Mouse (Mus musculus): ENCODE results near the gene Kat6b. TPM values are rescaled to one million over a fixed set of nuclear protein-coding genes. Genes with fewer than 3 reads are reported as not detected.

Gene Kat6b
- polyA plus RNA-seq, 1 experiment, result 11.5 TPM

GRCm38 (mm10) chr14:21522312-21522978, 41.2 kb downstream of the Kat6b start:
- Histone ChIP-seq H3K4me1 (ENCODE audit: control insufficient read depth, insufficient read depth, low read length) (no peaks in the 10 kb centered on the region; the same call in 1 of the 2 replicates), H3K4me3 (replicated peaks; ENCODE audit: control insufficient read depth, low read depth, low read length) (no peak overlapping the region), H3K27ac (ENCODE audit: control insufficient read depth, insufficient read depth, low read depth, low read length, poor library complexity) (no peak overlapping the region)
- 89% methylated on average over 16 of the region's 16 CpGs for WGBS
- TF ChIP-seq POLR2A (IDR thresholded peaks at IDR 0.05; ENCODE audit: borderline replicate concordance, control insufficient read depth, low read depth, low read length) (no peak), CTCF (IDR thresholded peaks at IDR 0.05; ENCODE audit: control insufficient read depth, insufficient read depth, low read length) (no peak)

GRCm38 (mm10) chr14:21523234-21523633, 42.0 kb downstream of the Kat6b start:
- TF ChIP-seq POLR2A (IDR thresholded peaks at IDR 0.05; ENCODE audit: borderline replicate concordance, control insufficient read depth, low read depth, low read length) (no peak), CTCF (IDR thresholded peaks at IDR 0.05; ENCODE audit: control insufficient read depth, insufficient read depth, low read length) (no peak)
- WGBS, result 32% methylated on average over 9 of the region's 9 CpGs
- Histone ChIP-seq H3K4me1 (ENCODE audit: control insufficient read depth, insufficient read depth, low read length) (no peaks in the 10 kb centered on the region; the same call in 1 of the 2 replicates), H3K27ac (ENCODE audit: control insufficient read depth, insufficient read depth, low read depth, low read length, poor library complexity) (no peak overlapping the region), H3K4me3 (replicated peaks; ENCODE audit: control insufficient read depth, low read depth, low read length) (no peak overlapping the region)

DNA sequence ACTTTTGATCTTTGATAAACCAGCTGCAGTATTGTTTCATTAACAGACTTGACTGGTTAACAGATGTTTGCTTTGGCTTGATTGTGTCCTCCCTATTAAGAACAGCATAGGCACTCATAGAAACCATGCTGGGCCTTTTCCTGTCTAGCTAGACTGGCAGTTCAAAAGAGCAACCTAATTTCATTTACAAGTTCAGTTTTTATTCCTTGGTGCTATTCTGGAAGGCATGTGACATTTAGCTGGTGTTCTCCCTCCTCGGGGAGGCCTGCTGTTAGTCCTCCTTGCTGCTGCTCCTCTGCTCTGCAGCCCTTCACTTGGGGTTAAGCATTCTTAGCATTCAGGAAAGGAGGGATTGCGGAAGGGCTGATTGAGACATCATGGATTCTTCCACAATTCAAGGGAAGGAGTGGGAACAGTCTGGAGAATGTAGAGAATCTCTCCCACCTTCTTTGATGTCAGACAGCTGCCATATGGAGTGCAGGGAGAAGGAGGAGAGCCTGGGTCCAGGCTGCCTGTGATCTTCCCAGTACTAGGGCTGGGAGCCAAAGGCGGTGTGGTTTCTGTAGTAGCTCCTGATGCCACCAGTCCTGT, 42.7 kb downstream of the Kat6b start:
- Histone ChIP-seq H3K4me1 (ENCODE audit: control insufficient read depth, insufficient read depth, low read length) (no peaks in the 10 kb centered on the region; the same call in 1 of the 2 replicates), H3K27ac (ENCODE audit: control insufficient read depth, insufficient read depth, low read depth, low read length, poor library complexity) (no peak overlapping the region), H3K4me3 (replicated peaks; ENCODE audit: control insufficient read depth, low read depth, low read length) (no peak overlapping the region)
- no peak for TF ChIP-seq POLR2A (IDR thresholded peaks at IDR 0.05; ENCODE audit: borderline replicate concordance, control insufficient read depth, low read depth, low read length)
- TF ChIP-seq CTCF (IDR thresholded peaks at IDR 0.05; ENCODE audit: control insufficient read depth, insufficient read depth, low read length), result no peak
- 76% methylated on average over 3 of the region's 3 CpGs for WGBS

- 48% methylated on average over 4 of the region's 4 CpGs for WGBS
- Histone ChIP-seq H3K4me3 (replicated peaks; ENCODE audit: control insufficient read depth, low read depth, low read length) (no peak overlapping the region), H3K4me1 (ENCODE audit: control insufficient read depth, insufficient read depth, low read length) (no peaks in the 10 kb centered on the region; the same call in 1 of the 2 replicates), H3K27ac (ENCODE audit: control insufficient read depth, insufficient read depth, low read depth, low read length, poor library complexity) (no peak overlapping the region)
- TF ChIP-seq CTCF (IDR thresholded peaks at IDR 0.05; ENCODE audit: control insufficient read depth, insufficient read depth, low read length), result no peak
- no peak for TF ChIP-seq POLR2A (IDR thresholded peaks at IDR 0.05; ENCODE audit: borderline replicate concordance, control insufficient read depth, low read depth, low read length)
These were observed 44.4 kb downstream of the Kat6b start for GRCm38 (mm10) chr14:21525674-21526073.

GRCm38 (mm10) chr14:21533566-21533965, 52.3 kb downstream of the Kat6b start:
- peaks cover 2% of the 10 kb centered on the region for H3K4me1 ChIP-seq (ENCODE audit: control insufficient read depth, insufficient read depth, low read length)
- H3K4me3 ChIP-seq (replicated peaks; ENCODE audit: control insufficient read depth, low read depth, low read length), result no peak overlapping the region
- 90% methylated on average over 4 of the region's 4 CpGs for WGBS
- no peak overlapping the region for H3K27ac ChIP-seq (ENCODE audit: control insufficient read depth, insufficient read depth, low read depth, low read length, poor library complexity)
- TF ChIP-seq POLR2A (IDR thresholded peaks at IDR 0.05; ENCODE audit: borderline replicate concordance, control insufficient read depth, low read depth, low read length) (no peak), CTCF (IDR thresholded peaks at IDR 0.05; ENCODE audit: control insufficient read depth, insufficient read depth, low read length) (no peak)

GRCm38 (mm10) chr14:21534066-21534465, 52.8 kb downstream of the Kat6b start:
- no peak overlapping the region for H3K27ac ChIP-seq (ENCODE audit: control insufficient read depth, insufficient read depth, low read depth, low read length, poor library complexity)
- H3K4me1 ChIP-seq (ENCODE audit: control insufficient read depth, insufficient read depth, low read length), result peaks cover 2% of the 10 kb centered on the region
- TF ChIP-seq POLR2A (IDR thresholded peaks at IDR 0.05; ENCODE audit: borderline replicate concordance, control insufficient read depth, low read depth, low read length) (no peak), CTCF (IDR thresholded peaks at IDR 0.05; ENCODE audit: control insufficient read depth, insufficient read depth, low read length) (no peak)
- 57% methylated on average over 2 of the region's 2 CpGs for WGBS
- H3K4me3 ChIP-seq (replicated peaks; ENCODE audit: control insufficient read depth, low read depth, low read length), result no peak overlapping the region

DNA sequence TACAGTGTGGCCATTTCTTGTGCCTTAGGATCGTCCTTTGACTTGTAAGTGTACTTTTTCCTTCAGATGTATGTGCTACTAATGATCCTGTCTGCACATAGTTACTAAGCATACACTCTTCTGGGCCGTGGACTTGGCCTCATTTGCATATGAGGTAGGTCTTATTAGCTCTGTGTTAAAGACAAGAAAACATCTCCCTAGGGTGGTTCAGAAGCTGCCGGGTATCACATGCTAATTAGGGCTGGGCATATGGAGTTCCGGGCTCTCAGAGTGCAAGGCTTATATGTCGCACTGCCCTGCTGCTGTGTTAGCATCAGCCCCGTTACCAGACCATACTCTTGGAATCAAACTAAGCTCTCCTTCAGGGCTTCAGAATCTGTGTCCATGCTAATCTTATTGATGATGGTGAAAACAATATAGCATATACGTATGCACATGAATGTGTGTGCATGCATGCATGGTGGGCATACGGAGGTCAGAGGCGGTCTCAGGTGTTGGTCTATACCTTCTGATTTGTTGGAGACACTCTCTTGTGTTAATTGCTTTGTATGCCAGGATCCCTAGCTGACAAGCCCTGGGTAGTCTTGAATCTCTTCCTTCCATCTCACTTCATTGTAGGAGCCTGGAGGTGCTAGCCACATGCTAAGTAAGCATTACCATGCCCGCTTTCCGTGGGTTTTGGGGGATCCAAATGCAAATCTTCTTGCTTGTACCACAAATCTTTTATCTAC, 53.5 kb downstream of the Kat6b start:
- WGBS, result 87% methylated on average over 11 of the region's 11 CpGs
- Histone ChIP-seq H3K27ac (ENCODE audit: control insufficient read depth, insufficient read depth, low read depth, low read length, poor library complexity) (no peak overlapping the region), H3K4me3 (replicated peaks; ENCODE audit: control insufficient read depth, low read depth, low read length) (no peak overlapping the region), H3K4me1 (ENCODE audit: control insufficient read depth, insufficient read depth, low read length) (peaks cover 2% of the 10 kb centered on the region)
- TF ChIP-seq POLR2A (IDR thresholded peaks at IDR 0.05; ENCODE audit: borderline replicate concordance, control insufficient read depth, low read depth, low read length) (no peak), CTCF (IDR thresholded peaks at IDR 0.05; ENCODE audit: control insufficient read depth, insufficient read depth, low read length) (no peak)

DNA sequence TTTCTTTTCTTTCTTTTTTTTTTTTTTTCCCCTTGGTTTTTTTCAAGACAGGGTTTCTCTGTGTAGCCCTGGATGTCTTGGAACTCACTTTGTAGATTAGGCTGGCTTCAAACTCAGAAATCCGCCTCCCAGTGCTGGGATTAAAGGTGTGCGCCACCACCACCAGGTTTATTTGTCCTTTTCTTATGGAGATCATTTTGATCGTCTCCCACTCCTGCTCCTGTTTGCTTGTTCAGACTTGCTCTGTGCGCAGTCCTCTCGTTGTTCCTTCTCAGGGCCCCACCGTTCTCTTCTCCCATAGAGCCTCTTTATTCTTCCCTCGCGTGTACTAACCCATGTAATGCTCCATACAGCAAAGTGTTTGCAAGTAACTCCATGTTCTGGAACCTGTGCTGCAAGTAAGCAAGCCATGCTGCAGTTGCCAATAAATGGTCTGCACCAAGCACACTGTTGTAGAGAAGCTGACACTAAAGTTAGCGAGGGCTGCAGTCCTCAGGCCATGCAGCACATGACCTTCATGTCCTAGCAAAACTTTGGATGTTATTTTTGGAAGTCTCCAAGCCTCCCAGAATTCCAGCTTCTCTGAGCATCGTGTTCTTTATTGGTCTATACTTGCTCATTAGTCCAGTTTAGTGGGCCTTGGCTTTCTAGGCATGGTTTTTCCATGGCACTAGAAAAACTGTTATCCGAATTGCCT, 55.4 kb downstream of the Kat6b start:
- H3K27ac ChIP-seq (ENCODE audit: control insufficient read depth, insufficient read depth, low read depth, low read length, poor library complexity), result no peak overlapping the region
- WGBS, result 92% methylated on average over 11 of the region's 11 CpGs
- H3K4me1 ChIP-seq (ENCODE audit: control insufficient read depth, insufficient read depth, low read length), result peaks cover 2% of the 10 kb centered on the region
- TF ChIP-seq CTCF (IDR thresholded peaks at IDR 0.05; ENCODE audit: control insufficient read depth, insufficient read depth, low read length) (no peak), POLR2A (IDR thresholded peaks at IDR 0.05; ENCODE audit: borderline replicate concordance, control insufficient read depth, low read depth, low read length) (no peak)
- no peak overlapping the region for H3K4me3 ChIP-seq (replicated peaks; ENCODE audit: control insufficient read depth, low read depth, low read length)

Measured in bone marrow, adult 2 months (tissue).